ENCODE assay signal across 26 mouse cellular contexts in genomic region chr6:115165863-115166470, GRCm38 (mm10). TPM values are rescaled to one million over a fixed set of nuclear protein-coding genes. Genes with fewer than 3 reads are reported as not detected.
DNase-seq lines count a peak whose midpoint lies in the region; ATAC-seq lines count a peak whose summit lies in the region.
"Had no signal": no experiment of that assay in that cellular context is flagged by ENCODE, and none has a peak within 500 bp of the region (broad histone marks: within the 10 kb centered on the region; RNA-seq: fewer than 3 reads in every experiment).

No protein-coding gene starts in this region.

- peaks cover 13% of the 10 kb centered on the region; the same call in 1 of the 2 replicates for H3K4me1 ChIP-seq in hindbrain, embryonic 14.5 days (replicated peaks; ENCODE audit: control insufficient read depth, insufficient read depth, low read length)
- no peaks in the 10 kb centered on the region for H3K4me1 ChIP-seq in hindbrain, embryonic 10.5 days (replicated peaks)
- peaks cover 17% of the 10 kb centered on the region for H3K4me1 ChIP-seq in forebrain, embryonic 16.5 days (replicated peaks; ENCODE audit: control insufficient read depth, insufficient read depth, low read length)
- H3K4me1 ChIP-seq in midbrain, embryonic 16.5 days (ENCODE audit: control insufficient read depth, insufficient read depth, low read length): peaks cover 8% of the 10 kb centered on the region
- H3K4me1 ChIP-seq: embryonic facial prominence, embryonic 10.5 days; limb, embryonic 13.5 days; liver, embryonic 13.5 days; megakaryocyte, embryonic 14.5 days; neural tube, embryonic 12.5 days had no signal

- peak; percentile 50 for DNase-seq in cerebellum, adult 9-10 months
- peak; percentile 30 for DNase-seq in hindbrain, embryonic 14.5 days (ENCODE audit: low spot score)
- no peak for DNase-seq in hindbrain, embryonic 10.5 days (ENCODE audit: low spot score)
- no peak for DNase-seq in adrenal gland, postnatal 36 days
- DNase-seq in adipocyte (ENCODE audit: low spot score): no peak
- DNase-seq: adrenal gland, adult 2 months; cerebellum, adult 9-11 months; gastrocnemius, postnatal 14 days; heart, adult 11 months; kidney, postnatal 25 days; liver, embryonic 13.5 days; lung, adult 2 months; lung, postnatal 14 days; thymus, adult 2 months; thymus, postnatal 4 days had no signal

- no peak for ATAC-seq in cerebellum, adult (ENCODE audit: insufficient number of reproducible peaks, low FRiP score, low TSS enrichment)
- ATAC-seq in hindbrain, embryonic 14.5 days (ENCODE audit: low FRiP score): no peak
- peak; percentile 80 for ATAC-seq in forebrain, embryonic 16.5 days
- ATAC-seq in midbrain, embryonic 16.5 days: 0 out of 2 replicates have a peak, but pooled peaks have one; percentile 36
- ATAC-seq: intestine, embryonic 16.5 days; Patski had no signal

- H3K4me3 ChIP-seq in hindbrain, embryonic 14.5 days (replicated peaks; ENCODE audit: low read length): no peak overlapping the region
- no peak overlapping the region for H3K4me3 ChIP-seq in hindbrain, embryonic 10.5 days
- no peak overlapping the region for H3K4me3 ChIP-seq in forebrain, embryonic 16.5 days (replicated peaks; ENCODE audit: low read length)
- no peak overlapping the region for H3K4me3 ChIP-seq in midbrain, embryonic 16.5 days (ENCODE audit: low read depth, low read length)
- H3K4me3 ChIP-seq: embryonic facial prominence, embryonic 10.5 days; limb, embryonic 13.5 days; liver, embryonic 13.5 days; megakaryocyte, embryonic 14.5 days; neural tube, embryonic 12.5 days had no signal

- 69% methylated on average over 3 of the region's 3 CpGs for WGBS in hindbrain, embryonic 14.5 days
- WGBS in hindbrain, embryonic 10.5 days: 89% methylated on average over 3 of the region's 3 CpGs
- WGBS in forebrain, embryonic 16.5 days: 42% methylated on average over 3 of the region's 3 CpGs
- WGBS in midbrain, embryonic 16.5 days: 78% methylated on average over 3 of the region's 3 CpGs

- H3K9ac ChIP-seq in hindbrain, embryonic 14.5 days: no peak overlapping the region
- H3K9ac ChIP-seq in forebrain, embryonic 16.5 days (replicated peaks; ENCODE audit: low read depth, low read length): no peak overlapping the region
- H3K9ac ChIP-seq in midbrain, embryonic 16.5 days (ENCODE audit: low read depth, low read length): no peak overlapping the region
- H3K9ac ChIP-seq: limb, embryonic 13.5 days; liver, embryonic 13.5 days; neural tube, embryonic 12.5 days had no signal

- H3K4me2 ChIP-seq in hindbrain, embryonic 14.5 days (replicated peaks): no peak overlapping the region
- no peak overlapping the region for H3K4me2 ChIP-seq in forebrain, embryonic 16.5 days (ENCODE audit: low read length)
- no peak overlapping the region for H3K4me2 ChIP-seq in midbrain, embryonic 16.5 days (ENCODE audit: low read length)
- H3K4me2 ChIP-seq: heart, embryonic 11.5 days; limb, embryonic 13.5 days; liver, embryonic 13.5 days; neural tube, embryonic 12.5 days had no signal

- H3K27ac ChIP-seq in hindbrain, embryonic 14.5 days: peak overlapping the region; percentile 43; the same call in 1 of the 2 replicates
- no peak overlapping the region for H3K27ac ChIP-seq in hindbrain, embryonic 10.5 days
- peak overlapping the region; percentile 72 for H3K27ac ChIP-seq in forebrain, embryonic 16.5 days (ENCODE audit: low read length)
- peak overlapping the region; percentile 60 for H3K27ac ChIP-seq in midbrain, embryonic 16.5 days (ENCODE audit: low read length)
- H3K27ac ChIP-seq: embryonic facial prominence, embryonic 10.5 days; limb, embryonic 13.5 days; liver, embryonic 13.5 days; neural tube, embryonic 12.5 days had no signal

- no peaks in the 10 kb centered on the region for H3K36me3 ChIP-seq in hindbrain, embryonic 14.5 days (replicated peaks; ENCODE audit: control insufficient read depth, insufficient read depth)
- no peaks in the 10 kb centered on the region for H3K36me3 ChIP-seq in hindbrain, embryonic 10.5 days
- no peaks in the 10 kb centered on the region for H3K36me3 ChIP-seq in forebrain, embryonic 16.5 days (ENCODE audit: control insufficient read depth, insufficient read depth)
- no peaks in the 10 kb centered on the region for H3K36me3 ChIP-seq in midbrain, embryonic 16.5 days (ENCODE audit: control insufficient read depth, insufficient read depth, low read length)
- H3K36me3 ChIP-seq: embryonic facial prominence, embryonic 10.5 days; limb, embryonic 13.5 days; liver, embryonic 13.5 days; neural tube, embryonic 12.5 days had no signal

- H3K27me3 ChIP-seq in hindbrain, embryonic 14.5 days (ENCODE audit: control insufficient read depth, insufficient read depth, low read length): no peaks in the 10 kb centered on the region
- no peaks in the 10 kb centered on the region for H3K27me3 ChIP-seq in hindbrain, embryonic 10.5 days (ENCODE audit: insufficient read depth, poor library complexity, severe bottlenecking)
- H3K27me3 ChIP-seq in forebrain, embryonic 16.5 days (replicated peaks; ENCODE audit: control insufficient read depth, insufficient read depth, low read length): no peaks in the 10 kb centered on the region
- H3K27me3 ChIP-seq in midbrain, embryonic 16.5 days (ENCODE audit: control insufficient read depth, insufficient read depth, low read depth, low read length): no peaks in the 10 kb centered on the region
- H3K27me3 ChIP-seq: limb, embryonic 13.5 days; liver, embryonic 13.5 days; neural tube, embryonic 12.5 days had no signal

- H3K9me3 ChIP-seq in hindbrain, embryonic 14.5 days (ENCODE audit: control insufficient read depth, low read length): no peaks in the 10 kb centered on the region
- no peaks in the 10 kb centered on the region for H3K9me3 ChIP-seq in hindbrain, embryonic 10.5 days
- no peaks in the 10 kb centered on the region for H3K9me3 ChIP-seq in forebrain, embryonic 16.5 days (ENCODE audit: control insufficient read depth, low read length)
- H3K9me3 ChIP-seq in midbrain, embryonic 16.5 days (replicated peaks; ENCODE audit: control insufficient read depth, low read length, poor library complexity, severe bottlenecking): no peaks in the 10 kb centered on the region
- H3K9me3 ChIP-seq: embryonic facial prominence, embryonic 10.5 days; limb, embryonic 13.5 days; liver, embryonic 13.5 days; megakaryocyte, embryonic 14.5 days; neural tube, embryonic 12.5 days had no signal

RNA-seq across cellular contexts. Expression of gene Syn2, which starts 31.3 kb away (rescaled TPM):
- 65.1 and 90.7 TPM in 2 replicates for polyA plus RNA-seq in hindbrain, embryonic 14.5 days (2014; fragmentation: Nextera tagmentation; extraction: Ambion mirVana)
- 4.6 and 4.7 TPM in 2 replicates for polyA plus RNA-seq in hindbrain, embryonic 10.5 days (2016; fragmentation: Nextera tagmentation; extraction: Ambion mirVana)
- polyA plus RNA-seq in forebrain, embryonic 16.5 days (2015; fragmentation: Nextera tagmentation; extraction: Ambion mirVana): 34.8 and 37.1 TPM in 2 replicates
- polyA plus RNA-seq in midbrain, embryonic 16.5 days (2015; fragmentation: Nextera tagmentation; extraction: Ambion mirVana): 45.1 and 59.3 TPM in 2 replicates
- total RNA-seq in adrenal gland, postnatal 36 days (2021): 10 to 100 TPM; 14.2 to 19.5 TPM
- total RNA-seq: hematopoietic stem cell, adult 5-6 weeks had no signal

Comparison
In these comparisons a context has a peak if more than half of its experiments do, and no peak if none do; other contexts are left out.
1. DNase-seq: peak in cerebellum, adult 9-10 months (single experiment) and hindbrain, embryonic 14.5 days (single experiment); none in hindbrain, embryonic 10.5 days (single experiment), adrenal gland, postnatal 36 days (0 of 2) and adipocyte (single experiment).
2. ATAC-seq: peak in forebrain, embryonic 16.5 days (single experiment) and midbrain, embryonic 16.5 days (single experiment); none in cerebellum, adult (single experiment) and hindbrain, embryonic 14.5 days (single experiment).